Mouse (Mus musculus) embryo, embryonic 10.5 days (tissue): ENCODE measurements at regions not wholly inside any gene's neighbourhood (a gene's known extent, or its start where the extent isn't known, plus 50 kb on each side); places are given as distances from the start of the nearest gene placed in this dataset.

Source experiments
- DNase-seq: peaks from one replicate; pipeline ENCODE4 v3.0.0-alpha.2; 2015; ENCODE audit warnings: low spot score

GRCm38 (mm10) chrX:167091841-167092240, 117.3 kb downstream of the Tmsb4x start:
- no peak for DNase-seq

- peak; percentile 40 for DNase-seq
Measured at GRCm38 (mm10) chrX:167088930-167089329, 120.2 kb downstream of the Tmsb4x start.

DNA sequence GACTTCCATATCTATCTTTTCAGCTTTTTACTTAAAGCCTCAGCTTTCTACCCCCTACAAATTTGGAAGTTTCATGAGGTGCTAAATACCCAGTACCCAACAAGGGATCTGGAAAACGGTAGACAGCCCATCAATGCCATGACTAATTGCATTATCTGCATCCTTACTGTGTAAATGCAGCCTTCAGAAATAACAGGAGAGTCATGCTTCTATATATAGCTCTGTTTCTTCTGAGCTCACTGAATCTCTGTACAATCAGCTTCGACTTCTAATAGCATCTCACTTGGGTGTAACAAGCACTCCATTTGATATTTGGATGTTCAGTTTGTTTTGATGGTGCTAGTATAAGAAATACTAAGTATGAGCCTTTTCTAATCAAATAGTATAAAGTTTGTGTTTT, 120.7 kb downstream of the Tmsb4x start:
- no peak for DNase-seq

DNA sequence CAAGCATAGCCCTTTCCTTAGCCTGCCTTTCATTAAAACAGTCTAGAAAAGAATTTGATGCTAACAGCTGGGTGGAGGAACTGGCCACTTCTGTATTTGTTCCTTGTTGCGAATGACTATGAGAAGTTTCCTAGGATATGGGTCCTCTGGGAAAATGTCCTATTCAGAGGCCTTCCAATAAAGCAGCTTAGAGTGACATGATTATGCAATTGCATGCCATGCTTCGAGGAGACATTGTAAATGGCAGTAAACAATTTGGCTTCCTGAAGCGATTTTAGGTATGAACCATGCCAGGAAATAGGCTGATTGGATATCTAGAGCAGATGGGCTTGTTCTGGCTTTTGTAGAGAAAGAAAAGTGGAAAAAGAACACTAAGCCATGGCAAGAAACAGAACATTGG, 128.3 kb downstream of the Tmsb4x start:
- DNase-seq: no peak

GRCm38 (mm10) chrX:167069075-167069474, 140.0 kb downstream of the Tmsb4x start:
- no peak for DNase-seq

- DNase-seq: peak; percentile 47
Measured at GRCm38 (mm10) chrX:167067918-167068317, 141.2 kb downstream of the Tmsb4x start.

- DNase-seq: no peak
Measured at GRCm38 (mm10) chrX:167063881-167064280, 145.2 kb downstream of the Tmsb4x start.

- no peak for DNase-seq
Measured at GRCm38 (mm10) chrX:167052456-167052855, 156.7 kb downstream of the Tmsb4x start.

GRCm38 (mm10) chrX:167050066-167050465, 159.0 kb downstream of the Tmsb4x start:
- DNase-seq: no peak

- peak; percentile 32 for DNase-seq
Measured at GRCm38 (mm10) chrX:167049191-167049968, 159.7 kb downstream of the Tmsb4x start.

- DNase-seq: no peak
Measured at GRCm38 (mm10) chrX:167037971-167038370, 171.1 kb downstream of the Tmsb4x start.

DNA sequence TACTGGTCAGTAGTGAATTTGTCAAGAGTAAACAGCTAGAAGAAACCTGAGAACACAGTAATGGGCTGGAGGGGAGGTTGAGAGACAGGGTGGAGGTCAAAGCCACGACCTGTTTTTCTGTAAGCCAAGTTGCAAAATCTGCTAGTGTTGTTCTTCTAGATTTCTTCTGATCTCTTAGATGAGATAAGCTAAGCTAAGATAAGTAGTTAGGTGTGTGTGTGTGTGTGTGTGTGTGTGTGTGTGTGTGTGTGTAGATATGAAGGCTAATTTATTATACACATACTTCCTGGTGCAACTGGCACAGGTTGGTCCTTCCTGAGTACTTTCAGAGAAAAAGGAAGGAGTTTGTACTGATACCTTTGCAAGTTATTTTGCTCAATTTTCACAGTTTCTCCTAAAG, 172.8 kb downstream of the Tmsb4x start:
- DNase-seq: no peak

GRCm38 (mm10) chrX:167035639-167036038, 173.5 kb downstream of the Tmsb4x start:
- no peak for DNase-seq

DNA sequence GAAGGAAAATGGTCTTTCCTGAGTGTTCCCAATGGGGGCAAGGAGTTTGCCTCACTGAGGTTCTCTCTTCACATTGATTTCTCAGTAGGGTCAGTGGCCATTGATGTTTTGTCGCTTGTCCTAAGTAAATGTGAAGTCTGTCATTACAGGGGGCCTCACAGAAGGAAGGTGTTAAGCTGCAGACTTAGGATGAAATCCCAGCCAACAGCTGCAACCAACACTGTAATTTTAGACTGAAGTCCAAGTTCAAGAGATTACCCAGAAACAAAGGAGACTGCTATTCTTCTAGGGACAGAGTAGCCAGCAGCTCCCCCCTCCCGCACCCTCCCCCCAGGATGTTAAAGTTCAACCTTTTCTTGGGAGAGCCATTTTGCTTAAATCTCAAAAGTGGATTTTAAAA, 176.0 kb downstream of the Tmsb4x start:
- no peak for DNase-seq

DNA sequence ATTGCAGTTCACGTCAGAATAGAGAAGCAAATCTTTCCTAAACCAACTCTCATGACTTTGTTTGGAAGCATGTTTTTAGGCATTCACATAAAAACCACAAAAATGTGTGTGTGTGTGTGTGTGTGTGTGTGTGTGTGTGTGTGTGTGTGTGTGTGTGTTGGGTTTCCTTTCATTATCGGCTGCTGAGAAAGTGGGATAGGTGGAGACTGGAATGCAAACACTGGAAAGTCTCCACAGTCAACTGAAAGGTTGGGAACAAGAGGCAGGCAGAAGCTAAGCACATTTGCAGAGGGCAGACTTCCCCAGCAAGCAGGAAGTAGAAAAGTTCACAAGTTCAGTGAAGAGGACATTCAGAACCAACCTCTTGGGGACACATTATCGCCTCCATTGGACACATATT, 176.5 kb downstream of the Tmsb4x start:
- DNase-seq: no peak

DNA sequence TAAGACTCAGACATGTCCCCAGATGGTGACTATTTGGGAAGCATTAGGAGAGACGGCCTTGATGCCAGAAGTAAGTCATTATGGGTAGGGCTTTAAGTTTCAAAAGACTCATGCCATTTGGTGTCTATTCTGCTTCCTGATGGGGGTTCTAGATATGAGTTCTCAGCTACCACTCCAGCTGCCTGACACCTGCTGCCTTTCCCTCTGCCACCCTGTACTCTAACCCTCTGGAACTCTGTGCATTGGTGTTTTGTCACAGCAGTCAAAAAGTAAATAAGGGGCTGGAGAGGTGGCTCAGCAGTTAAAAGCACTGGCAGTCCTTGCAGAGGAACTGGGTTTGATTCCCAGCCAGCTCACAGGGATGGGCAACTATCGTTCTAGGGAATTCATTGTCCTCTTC, 177.6 kb downstream of the Tmsb4x start:
- DNase-seq: no peak

DNA sequence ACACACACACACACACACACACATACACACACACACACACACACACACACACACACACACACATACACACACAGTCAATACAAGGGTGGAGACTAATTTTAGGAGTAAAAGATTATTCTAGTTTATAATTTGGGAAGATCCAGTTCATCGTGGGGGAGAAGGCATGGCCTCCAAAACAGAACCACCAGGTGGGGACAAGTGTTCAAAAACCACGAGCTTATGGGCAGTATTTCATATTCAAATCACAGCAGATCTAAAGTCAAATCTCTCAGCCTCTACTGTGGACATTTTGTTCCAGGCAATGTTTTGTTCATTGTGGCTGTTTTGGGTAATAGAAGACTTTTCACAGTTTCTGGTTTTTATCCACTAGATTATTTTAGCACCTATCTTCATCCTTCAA, 193.5 kb downstream of the Tmsb4x start:
- DNase-seq: no peak

DNA sequence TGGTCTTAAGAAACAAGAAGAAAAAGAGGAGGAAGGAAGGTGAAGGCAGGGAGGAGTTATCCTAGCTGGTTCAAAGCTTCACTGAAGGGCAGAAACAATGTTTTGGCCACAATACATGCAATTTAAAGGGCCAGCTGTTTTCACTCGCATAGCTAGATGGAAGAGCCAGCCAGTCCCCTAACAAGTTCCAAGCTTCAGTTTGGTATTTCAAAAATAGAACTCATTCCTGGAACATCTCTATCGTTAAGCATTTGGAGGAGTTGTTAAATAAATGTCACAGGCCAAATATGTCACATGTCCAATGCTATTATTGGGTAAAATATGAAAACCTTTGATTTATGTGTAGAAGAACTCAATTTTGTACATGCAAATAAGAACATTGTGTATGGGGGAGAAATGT, 194.8 kb downstream of the Tmsb4x start:
- no peak for DNase-seq

DNA sequence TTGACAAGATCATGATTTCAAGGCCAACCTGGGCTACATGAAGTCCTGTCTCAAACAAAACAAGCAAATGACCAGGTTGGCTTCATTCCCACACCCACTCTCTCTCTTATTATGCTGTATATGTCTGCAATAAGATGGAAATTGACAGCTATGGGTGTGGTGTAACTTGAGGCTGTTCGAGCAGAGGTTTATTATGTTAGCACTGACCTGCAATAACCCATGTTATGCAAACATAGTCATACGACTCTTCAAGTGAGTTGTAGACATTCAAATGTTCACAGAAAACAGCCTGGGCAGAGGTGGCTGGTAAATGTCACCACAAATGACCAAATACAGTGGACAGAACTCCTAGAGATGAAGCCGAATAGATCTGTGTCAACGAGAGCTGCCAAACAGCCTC, 196.2 kb downstream of the Tmsb4x start:
- DNase-seq: no peak

DNA sequence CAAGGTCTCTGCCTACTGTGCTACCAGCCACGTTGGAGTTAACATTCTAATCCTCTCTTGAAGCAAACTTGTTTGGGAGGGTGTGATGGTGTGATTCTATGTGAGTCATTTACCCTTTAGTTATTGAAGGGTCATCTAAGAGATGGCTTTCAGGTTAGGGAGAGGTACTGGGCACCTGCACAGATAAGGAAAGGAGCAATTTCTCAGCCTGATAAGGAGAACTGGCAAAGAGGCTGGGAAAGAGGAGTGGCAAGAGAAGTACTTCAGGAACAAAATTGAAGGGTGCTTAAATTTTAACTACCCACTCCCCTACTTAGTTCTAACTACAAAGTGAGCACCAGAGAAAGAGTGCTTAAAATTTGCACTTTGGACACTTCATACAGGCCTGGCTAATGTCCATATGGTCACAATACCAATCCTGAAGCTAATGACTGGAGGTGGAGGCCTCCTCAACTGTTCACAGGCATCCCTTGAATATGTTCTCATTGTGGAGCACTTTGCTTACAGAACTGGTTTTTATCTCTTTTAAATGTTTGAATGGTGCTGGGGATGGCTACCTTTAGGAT, 197.1 kb downstream of the Tmsb4x start:
- DNase-seq: no peak

DNA sequence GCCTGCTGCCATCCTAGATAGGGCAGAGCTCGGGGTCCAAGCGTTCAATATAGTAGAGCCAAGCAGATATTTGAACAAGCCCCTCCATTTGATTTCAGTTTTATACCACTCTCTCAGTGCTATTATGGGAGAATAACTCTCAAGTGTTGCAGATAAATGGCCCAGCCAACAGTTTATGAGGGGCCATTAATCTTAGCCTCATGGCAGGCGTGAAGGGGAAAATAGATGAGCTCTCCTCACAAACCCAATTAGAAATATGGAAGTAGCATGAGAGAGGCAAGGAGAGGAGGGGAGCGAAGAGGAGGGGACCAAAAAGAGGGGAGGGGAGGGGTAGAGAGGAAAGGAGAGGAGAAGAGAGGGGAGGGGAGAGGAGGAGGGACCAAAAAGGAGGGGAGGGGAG, 213.3 kb downstream of the Tmsb4x start:
- no peak for DNase-seq

DNA sequence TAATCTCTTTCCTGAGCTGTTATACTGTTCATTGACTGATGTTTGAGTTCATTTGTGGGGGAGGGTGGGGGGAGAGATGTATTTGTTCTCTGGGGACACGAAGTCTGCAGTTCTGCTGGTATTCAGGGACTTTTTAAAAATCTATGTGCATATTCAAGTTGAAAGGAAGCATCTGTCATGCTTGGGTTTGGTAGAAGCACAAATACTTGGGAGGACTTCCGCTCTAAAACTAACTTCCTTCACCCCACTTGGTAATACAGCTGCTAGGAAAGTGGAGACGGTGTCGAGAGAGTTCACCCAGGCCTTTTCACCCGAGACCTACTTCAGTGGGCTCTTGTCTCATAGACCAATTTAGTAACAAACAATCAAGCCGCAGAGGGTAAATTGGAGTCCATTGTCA, 228.1 kb downstream of the Tmsb4x start:
- DNase-seq: no peak

DNA sequence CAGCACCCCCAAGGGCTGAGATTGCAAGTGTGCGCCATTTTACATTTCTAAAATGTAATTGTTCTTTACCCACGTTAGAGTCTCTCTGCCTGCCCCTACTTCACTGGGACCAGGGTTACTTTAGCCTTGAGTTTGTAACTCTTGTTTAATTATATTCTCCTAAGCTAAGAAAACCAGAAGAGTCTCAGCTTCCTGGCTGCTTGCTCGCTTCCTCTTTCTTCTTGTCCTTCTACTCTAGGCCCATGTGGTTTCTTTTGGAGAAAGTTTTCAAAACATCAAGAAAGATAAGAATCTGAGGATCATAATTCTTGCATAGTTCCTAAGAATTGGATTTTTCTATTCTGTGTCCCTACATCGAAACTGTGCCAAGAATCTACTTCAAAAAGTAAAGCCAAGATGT, 228.6 kb downstream of the Tmsb4x start:
- no peak for DNase-seq

GRCm38 (mm10) chrX:166977029-166977428, 232.1 kb downstream of the Tmsb4x start:
- no peak for DNase-seq
